Mouse (Mus musculus) gastrocnemius, adult 18-20 months (tissue): ENCODE data around the gene Vmn2r23. TPM values are rescaled to one million over a fixed set of nuclear protein-coding genes. Genes with fewer than 3 reads are reported as not detected.
"Not testable (repeated sequence)": the region's sequence is repeated elsewhere in the genome, so short reads cannot be mapped to it uniquely, and the experiment has no call there.

Experiments
- DNase-seq: peaks from one replicate; pipeline ENCODE4 v3.0.0; 2021; ENCODE audit warnings: low spot score
- long read RNA-seq, 2 experiments: library from polyadenylated mRNA; stranded (forward); transcript quantifications; one replicate each; pipeline ENCODE4 v2.0.0; 2021
- total RNA-seq, 2 experiments: library from RNA; stranded (reverse); gene quantifications; 2 replicates each; pipeline ENCODE4 v1.2.3; 2021

Vmn2r23 gene
- not detected for total RNA-seq
- long read RNA-seq, experiment 1, result 0 reads
- long read RNA-seq, experiment 2, result 0 reads

DNA sequence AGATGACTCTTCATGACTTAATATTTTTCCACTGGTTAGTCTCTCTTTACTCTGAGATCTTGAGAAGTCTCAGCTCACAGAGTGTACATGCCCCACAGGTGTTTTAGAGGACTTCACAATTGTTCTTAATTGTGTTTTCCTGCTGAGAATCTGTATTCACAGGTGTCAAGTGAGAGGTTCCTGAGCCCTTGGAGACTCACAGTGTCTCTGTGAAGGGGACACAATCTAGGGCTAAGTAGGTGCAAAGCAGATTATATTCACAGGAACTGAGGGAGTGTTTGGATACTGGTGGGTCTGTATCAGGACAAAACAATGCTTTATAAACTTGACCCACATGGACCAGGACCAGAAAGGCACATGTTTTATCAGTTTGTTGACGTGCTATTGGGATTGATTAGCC, at the start of gene Vmn2r23:
Gene Vmn2r23 (plus strand): TSS at position 301 of the 400 bp plus-strand sequence.
- no peak for DNase-seq

- DNase-seq, result no peak
Measured at GRCm38 (mm10) chr6:123657040-123657439, 45.4 kb upstream of the Vmn2r23 start.

GRCm38 (mm10) chr6:123696639-123697038, 5.8 kb upstream of the Vmn2r23 start:
- DNase-seq, result not testable (repeated sequence)

GRCm38 (mm10) chr6:123697213-123697612, 5.3 kb upstream of the Vmn2r23 start:
- no peak for DNase-seq

DNA sequence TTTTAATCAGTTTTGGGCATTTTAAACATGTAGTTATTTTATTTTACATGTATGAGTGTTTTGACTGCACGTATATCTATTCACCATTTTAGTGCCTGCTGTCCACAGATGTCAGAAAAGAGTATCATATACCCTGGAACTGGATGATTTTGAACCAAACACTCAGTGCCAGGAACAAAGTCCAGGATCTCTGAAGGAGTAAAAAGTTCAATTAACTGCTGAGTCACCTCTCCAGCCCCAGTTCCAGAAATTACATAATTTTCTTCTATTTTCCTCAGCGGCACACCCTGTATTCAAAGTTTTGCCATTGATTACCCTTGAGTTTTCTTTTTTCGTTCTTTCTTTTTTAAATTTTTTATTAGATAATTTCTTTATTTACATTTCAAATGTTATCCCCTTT, 67.6 kb downstream of the Vmn2r23 start:
- DNase-seq, result no peak

DNA sequence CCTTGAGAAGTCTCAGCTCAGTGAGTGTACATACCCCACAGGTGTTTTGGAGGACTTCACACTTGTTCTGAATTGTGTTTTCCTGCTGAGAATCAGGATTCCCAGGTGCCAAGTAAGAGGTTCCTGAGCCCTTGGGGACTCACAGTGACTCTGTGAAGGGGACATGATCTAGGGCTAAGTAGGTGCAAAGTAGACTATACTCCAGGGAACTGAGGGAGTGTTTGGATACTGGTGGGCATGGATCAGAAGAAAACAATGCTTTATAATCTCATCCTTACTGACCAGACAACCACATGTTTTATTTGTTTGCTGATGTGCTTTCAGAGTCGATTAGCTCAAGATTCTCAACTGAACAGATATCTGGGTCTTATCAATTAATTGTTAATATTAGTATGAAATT, 76.1 kb downstream of the Vmn2r23 start, which contains the start of gene Vmn2r24:
Gene Vmn2r24 (plus strand): TSS at position 301 of the 400 bp plus-strand sequence.
- DNase-seq, result no peak

GRCm38 (mm10) chr6:123784857-123785256, 82.4 kb downstream of the Vmn2r23 start:
- DNase-seq, result no peak

DNA sequence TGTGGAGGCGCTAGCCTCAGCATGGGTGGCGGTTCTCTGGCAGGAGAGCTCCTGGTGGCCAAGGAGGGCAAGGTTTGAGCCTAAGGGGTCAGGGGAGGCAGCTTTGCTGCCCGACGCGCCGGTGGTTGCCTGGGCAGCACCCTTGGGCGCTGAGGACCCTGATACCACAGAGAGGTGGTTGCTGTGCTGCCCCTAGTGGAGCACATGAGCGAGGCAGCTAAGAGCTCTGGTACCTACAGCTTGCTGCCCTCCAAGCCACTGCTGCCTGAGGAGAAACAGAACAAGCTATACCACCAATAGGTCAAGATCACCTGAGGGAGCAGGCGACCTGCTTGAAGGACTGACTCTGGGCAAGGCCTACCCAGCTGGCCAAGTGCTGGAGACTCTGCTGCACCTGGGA, 91.3 kb downstream of the Vmn2r23 start:
- DNase-seq, result no peak

Other genes starting within 250 kb of the Vmn2r23 start
- gene Vmn2r21, start 169.3 kb upstream of the Vmn2r23 start, total RNA-seq, result not detected
- not detected for gene Vmn2r22, start 51.9 kb upstream of the Vmn2r23 start, total RNA-seq
- gene Vmn2r24, start 76.2 kb downstream of the Vmn2r23 start, total RNA-seq, result not detected
- not detected for gene Vmn2r25, start 150.8 kb downstream of the Vmn2r23 start, total RNA-seq